Mouse (Mus musculus): ENCODE results near the gene Bcl2l15. TPM values are rescaled to one million over a fixed set of nuclear protein-coding genes. Genes with fewer than 3 reads are reported as not detected.

Gene Bcl2l15
- polyA plus RNA-seq, 1 experiment: 0.25 TPM

DNA sequence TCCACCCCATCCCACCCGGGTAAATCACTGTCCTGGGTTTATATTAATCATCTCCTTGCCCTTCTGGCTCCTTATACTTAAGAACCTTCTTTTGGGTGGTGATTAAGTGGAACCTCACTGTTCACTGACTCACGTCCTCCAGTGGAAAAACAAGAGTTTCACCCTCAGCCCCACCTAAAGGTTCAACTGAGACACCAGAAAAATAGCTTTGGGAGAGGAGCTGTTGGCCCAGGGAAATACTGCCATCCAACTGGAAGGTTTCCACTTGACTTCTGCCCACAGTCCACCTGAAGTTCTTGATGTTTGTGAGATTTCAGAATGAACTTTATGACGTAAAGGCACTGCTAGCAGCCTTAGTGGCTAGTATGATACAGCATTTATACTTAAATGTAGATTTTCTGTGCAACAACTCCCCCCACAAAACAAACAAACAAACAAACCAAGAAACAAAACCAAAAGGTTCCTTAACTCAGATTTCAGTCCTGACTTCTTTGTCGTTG lies 30.4 kb downstream of the Bcl2l15 start:
- H3K4me2 ChIP-seq (ENCODE audit: low read depth): peak overlapping the region; percentile 50
- TF ChIP-seq MYOD1 (IDR thresholded peaks at IDR 0.05; ENCODE audit: control insufficient read depth in 1 of 3, insufficient read length in 2 of 3, low read depth in 2 of 3) (no peak), E2F4 (IDR thresholded peaks at IDR 0.05; ENCODE audit: insufficient read depth) (no peak), POLR2AphosphoS2 (IDR thresholded peaks at IDR 0.05; ENCODE audit: insufficient read length, low read depth) (no peak), POLR2A (IDR thresholded peaks at IDR 0.05; ENCODE audit: insufficient read length, low read depth) (no peak), REST (IDR thresholded peaks at IDR 0.05; ENCODE audit: insufficient read depth, insufficient read length) (no peak), CEBPB (IDR thresholded peaks at IDR 0.05; ENCODE audit: insufficient read depth, poor library complexity, severe bottlenecking) (no peak), SRF (IDR thresholded peaks at IDR 0.05; ENCODE audit: control insufficient read depth, insufficient read length, low read depth) (no peak), MAX (IDR thresholded peaks at IDR 0.05; ENCODE audit: low read depth) (no peak), TCF12 (IDR thresholded peaks at IDR 0.05; ENCODE audit: insufficient read depth, poor library complexity, severe bottlenecking) (no peak)
- no peak overlapping the region for H3ac ChIP-seq (ENCODE audit: control insufficient read depth, insufficient read length)
- H3K36me3 ChIP-seq (ENCODE audit: control insufficient read depth, insufficient read depth): no peaks in the 10 kb centered on the region
- H3K27me3 ChIP-seq (ENCODE audit: control insufficient read depth, insufficient read depth, insufficient read length): no peaks in the 10 kb centered on the region
- H3K4me3 ChIP-seq: no peak overlapping the region
- H3K79me2 ChIP-seq (ENCODE audit: control insufficient read depth, insufficient read depth): no peaks in the 10 kb centered on the region

- H3K4me2 ChIP-seq (ENCODE audit: low read depth): no peak overlapping the region
- no peaks in the 10 kb centered on the region for H3K27me3 ChIP-seq (ENCODE audit: control insufficient read depth, insufficient read depth, insufficient read length)
- H3ac ChIP-seq (ENCODE audit: control insufficient read depth, insufficient read length): no peak overlapping the region
- H3K4me3 ChIP-seq: no peak overlapping the region
- no peaks in the 10 kb centered on the region for H3K36me3 ChIP-seq (ENCODE audit: control insufficient read depth, insufficient read depth)
- no peaks in the 10 kb centered on the region for H3K79me2 ChIP-seq (ENCODE audit: control insufficient read depth, insufficient read depth)
- TF ChIP-seq E2F4 (IDR thresholded peaks at IDR 0.05; ENCODE audit: insufficient read depth): no peak
- no peak for TF ChIP-seq POLR2AphosphoS2 (IDR thresholded peaks at IDR 0.05; ENCODE audit: insufficient read length, low read depth)
- TF ChIP-seq REST (IDR thresholded peaks at IDR 0.05; ENCODE audit: insufficient read depth, insufficient read length): no peak
- TF ChIP-seq CEBPB (IDR thresholded peaks at IDR 0.05; ENCODE audit: insufficient read depth, poor library complexity, severe bottlenecking): no peak
- no peak for TF ChIP-seq TCF3 (IDR thresholded peaks at IDR 0.05; ENCODE audit: insufficient read length, low read depth)
- TF ChIP-seq MYOG (IDR thresholded peaks at IDR 0.05; ENCODE audit: control insufficient read depth in 1 of 3, insufficient read depth in 1 of 3, insufficient read length in 2 of 3, low read depth in 2 of 3): no peak
- no peak for TF ChIP-seq MYOD1 (IDR thresholded peaks at IDR 0.05; ENCODE audit: control insufficient read depth in 1 of 3, insufficient read length in 2 of 3, low read depth in 2 of 3)
- no peak for TF ChIP-seq TCF12 (IDR thresholded peaks at IDR 0.05; ENCODE audit: insufficient read depth, poor library complexity, severe bottlenecking)
- no peak for TF ChIP-seq USF1 (IDR thresholded peaks at IDR 0.05; ENCODE audit: low read depth)
These were observed 31.8 kb downstream of the Bcl2l15 start for GRCm38 (mm10) chr3:103864200-103864599.

- Histone ChIP-seq H3ac (ENCODE audit: control insufficient read depth, insufficient read length) (no peak overlapping the region), H3K36me3 (ENCODE audit: control insufficient read depth, insufficient read depth) (no peaks in the 10 kb centered on the region), H3K79me2 (ENCODE audit: control insufficient read depth, insufficient read depth) (no peaks in the 10 kb centered on the region), H3K27me3 (ENCODE audit: control insufficient read depth, insufficient read depth, insufficient read length) (no peaks in the 10 kb centered on the region), H3K4me3 (no peak overlapping the region), H3K4me2 (ENCODE audit: low read depth) (no peak overlapping the region)
- TF ChIP-seq TCF3 (IDR thresholded peaks at IDR 0.05; ENCODE audit: insufficient read length, low read depth): no peak
- no peak for TF ChIP-seq CEBPB (IDR thresholded peaks at IDR 0.05; ENCODE audit: insufficient read depth, poor library complexity, severe bottlenecking)
- no peak for TF ChIP-seq REST (IDR thresholded peaks at IDR 0.05; ENCODE audit: insufficient read depth, insufficient read length)
- TF ChIP-seq MYOG (IDR thresholded peaks at IDR 0.05; ENCODE audit: control insufficient read depth in 1 of 3, insufficient read depth in 1 of 3, insufficient read length in 2 of 3, low read depth in 2 of 3): no peak
- no peak for TF ChIP-seq POLR2AphosphoS2 (IDR thresholded peaks at IDR 0.05; ENCODE audit: insufficient read length, low read depth)
- no peak for TF ChIP-seq SRF (IDR thresholded peaks at IDR 0.05; ENCODE audit: control insufficient read depth, insufficient read length, low read depth)
- TF ChIP-seq POLR2A (IDR thresholded peaks at IDR 0.05; ENCODE audit: insufficient read length, low read depth): no peak
- TF ChIP-seq E2F4 (IDR thresholded peaks at IDR 0.05; ENCODE audit: insufficient read depth): no peak
- TF ChIP-seq MYOD1 (IDR thresholded peaks at IDR 0.05; ENCODE audit: control insufficient read depth in 1 of 3, insufficient read length in 2 of 3, low read depth in 2 of 3): no peak
- TF ChIP-seq MAX (IDR thresholded peaks at IDR 0.05; ENCODE audit: low read depth): no peak
- TF ChIP-seq USF1 (IDR thresholded peaks at IDR 0.05; ENCODE audit: low read depth): no peak
- TF ChIP-seq TCF12 (IDR thresholded peaks at IDR 0.05; ENCODE audit: insufficient read depth, poor library complexity, severe bottlenecking): no peak
These were observed 35.1 kb downstream of the Bcl2l15 start for GRCm38 (mm10) chr3:103867424-103867971.

DNA sequence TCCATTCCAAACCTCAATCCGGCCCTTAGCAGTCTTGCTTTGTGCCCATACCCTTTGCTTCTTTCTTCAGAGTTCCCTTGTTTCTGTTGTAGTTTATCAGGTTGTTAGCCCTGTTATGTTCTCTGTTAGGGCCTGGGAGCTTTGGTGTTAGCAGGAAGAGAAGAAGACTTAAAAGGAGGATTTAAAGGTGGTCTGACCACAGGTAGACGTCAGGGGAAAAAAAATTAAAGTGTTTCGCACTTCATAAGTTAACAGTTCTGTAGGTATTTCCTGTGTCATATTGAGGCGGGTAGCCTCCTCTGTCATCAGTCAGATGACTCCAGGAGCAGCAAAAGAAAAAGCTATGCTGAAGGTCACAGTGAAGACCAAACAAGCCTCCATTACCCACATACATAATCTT lies 35.6 kb downstream of the Bcl2l15 start:
- no peak overlapping the region for H3K4me2 ChIP-seq (ENCODE audit: low read depth)
- TF ChIP-seq MYOG (IDR thresholded peaks at IDR 0.05; ENCODE audit: control insufficient read depth in 1 of 3, insufficient read depth in 1 of 3, insufficient read length in 2 of 3, low read depth in 2 of 3): no peak
- no peak for TF ChIP-seq MYOD1 (IDR thresholded peaks at IDR 0.05; ENCODE audit: control insufficient read depth in 1 of 3, insufficient read length in 2 of 3, low read depth in 2 of 3)
- no peak for TF ChIP-seq REST (IDR thresholded peaks at IDR 0.05; ENCODE audit: insufficient read depth, insufficient read length)
- no peak for TF ChIP-seq MAX (IDR thresholded peaks at IDR 0.05; ENCODE audit: low read depth)
- no peak for TF ChIP-seq SRF (IDR thresholded peaks at IDR 0.05; ENCODE audit: control insufficient read depth, insufficient read length, low read depth)
- no peak for TF ChIP-seq POLR2A (IDR thresholded peaks at IDR 0.05; ENCODE audit: insufficient read length, low read depth)
- no peak for TF ChIP-seq E2F4 (IDR thresholded peaks at IDR 0.05; ENCODE audit: insufficient read depth)
- TF ChIP-seq USF1 (IDR thresholded peaks at IDR 0.05; ENCODE audit: low read depth): no peak
- no peak overlapping the region for H3ac ChIP-seq (ENCODE audit: control insufficient read depth, insufficient read length)
- no peaks in the 10 kb centered on the region for H3K27me3 ChIP-seq (ENCODE audit: control insufficient read depth, insufficient read depth, insufficient read length)
- no peaks in the 10 kb centered on the region for H3K36me3 ChIP-seq (ENCODE audit: control insufficient read depth, insufficient read depth)
- no peaks in the 10 kb centered on the region for H3K79me2 ChIP-seq (ENCODE audit: control insufficient read depth, insufficient read depth)
- no peak overlapping the region for H3K4me3 ChIP-seq
